Mouse (Mus musculus) forebrain, embryonic 11.5 days (tissue): ENCODE data around the gene Lrrc73. TPM values are rescaled to one million over a fixed set of nuclear protein-coding genes. Genes with fewer than 3 reads are reported as not detected.

ENCODE experiments used
- ATAC-seq: fragments of 200-750 bp; cut with Nextera tagmentation; replicated peaks from 2 replicates; pipeline ENCODE4 v1.8.0; 2017; ENCODE audit warnings: moderate TSS enrichment; ENCODE audit not compliant: low FRiP score
- DNase-seq: peaks from one replicate; pipeline ENCODE4 v3.0.0-alpha.2; 2017; ENCODE audit warnings: low spot score
- H3K27ac ChIP-seq: fragments of 300-500 bp; sonication (generic); 2 replicates; pipeline ENCODE4 v1.5.1; 2014; ENCODE audit warnings: low read depth, low read length
- H3K27me3 ChIP-seq: fragments of 300-500 bp; sonication (generic); 2 replicates; pipeline ENCODE4 v1.6.1; 2014; ENCODE audit warnings: mild to moderate bottlenecking, low read length, mixed read lengths; ENCODE audit not compliant: control insufficient read depth, insufficient read depth
- H3K36me3 ChIP-seq: fragments of 300-500 bp; sonication (generic); 2 replicates; pipeline ENCODE4 v1.6.1; 2014; ENCODE audit warnings: mild to moderate bottlenecking, low read length, moderate library complexity, mixed read lengths; ENCODE audit not compliant: control insufficient read depth, insufficient read depth
- H3K4me1 ChIP-seq: fragments of 300-500 bp; sonication (generic); replicated peaks from 2 replicates; pipeline ENCODE4 v1.6.1; 2014; ENCODE audit warnings: low read length, mixed read lengths; ENCODE audit not compliant: control insufficient read depth, insufficient read depth
- H3K4me2 ChIP-seq: fragments of 300-500 bp; sonication (generic); 2 replicates; pipeline ENCODE4 v1.6.1; 2014; ENCODE audit warnings: low read depth, mild to moderate bottlenecking, low read length, moderate library complexity, mixed read lengths; ENCODE audit not compliant: severe bottlenecking
- H3K4me3 ChIP-seq: fragments of 300-500 bp; sonication (generic); 2 replicates; pipeline ENCODE4 v1.5.1; 2014; ENCODE audit warnings: low read depth, low read length
- H3K9ac ChIP-seq: fragments of 300-500 bp; sonication (generic); 2 replicates; pipeline ENCODE4 v1.6.1; 2014; ENCODE audit warnings: low read length
- H3K9me3 ChIP-seq: fragments of 300-500 bp; sonication (generic); 2 replicates; pipeline ENCODE4 v1.6.1; 2016; ENCODE audit warnings: low read length, mixed read lengths; ENCODE audit not compliant: control insufficient read depth
- WGBS: fragments of 180-500 bp; shearing (Covaris S2); extraction: QIAGEN DNeasy Blood & Tissue Kit; methylation state at CpG from one replicate; pipeline ENCODE4 v1.1.7; 2014; 5-methylcytosine and 5-hydroxymethylcytosine counted together
- polyA plus RNA-seq: library from polyadenylated mRNA; unstranded; fragments of >200 nt; fragmentation: Nextera tagmentation; extraction: Ambion mirVana; gene quantifications from 2 replicates; pipeline ENCODE4 v1.2.1, GENCODE M21; 2014

Lrrc73 gene
- polyA plus RNA-seq, result 2.3 and 3.8 TPM in 2 replicates

GRCm38 (mm10) chr17:46253452-46254084 is at the start of gene Lrrc73:
Gene Lrrc73, plus strand, starts transcription at chr17:46253531.
- WGBS, result 2% methylated on average over 40 of the region's 48 CpGs
- peak within 1 kb of the TSS; percentile 72 for H3K9ac ChIP-seq
- DNase-seq (peak; percentile 95), ATAC-seq (peak; percentile 91)
- H3K4me1 ChIP-seq, result peaks cover 9% of the 10 kb centered on the region; the same call in 1 of the 2 replicates
- H3K27ac ChIP-seq, result no peak within 1 kb of the TSS
- peaks cover 5% of the 10 kb centered on the region; the same call in 1 of the 2 replicates for H3K27me3 ChIP-seq
- peaks cover 4% of the 10 kb centered on the region; the same call in 1 of the 2 replicates for H3K36me3 ChIP-seq
- no peaks in the 10 kb centered on the region; the same call in 1 of the 2 replicates for H3K9me3 ChIP-seq
- peak within 1 kb of the TSS; percentile 99 for H3K4me2 ChIP-seq
- peak within 1 kb of the TSS; percentile 61 for H3K4me3 ChIP-seq

GRCm38 (mm10) chr17:46206676-46207075 is 46.7 kb upstream of the Lrrc73 start:
- Histone ChIP-seq H3K9ac (no peak overlapping the region), H3K27ac (no peak overlapping the region), H3K4me1 (peaks cover 4% of the 10 kb centered on the region), H3K36me3 (peaks cover 16% of the 10 kb centered on the region), H3K9me3 (no peaks in the 10 kb centered on the region), H3K4me2 (no peak overlapping the region), H3K27me3 (no peaks in the 10 kb centered on the region), H3K4me3 (no peak overlapping the region)
- ATAC-seq (no peak), DNase-seq (no peak)

DNA sequence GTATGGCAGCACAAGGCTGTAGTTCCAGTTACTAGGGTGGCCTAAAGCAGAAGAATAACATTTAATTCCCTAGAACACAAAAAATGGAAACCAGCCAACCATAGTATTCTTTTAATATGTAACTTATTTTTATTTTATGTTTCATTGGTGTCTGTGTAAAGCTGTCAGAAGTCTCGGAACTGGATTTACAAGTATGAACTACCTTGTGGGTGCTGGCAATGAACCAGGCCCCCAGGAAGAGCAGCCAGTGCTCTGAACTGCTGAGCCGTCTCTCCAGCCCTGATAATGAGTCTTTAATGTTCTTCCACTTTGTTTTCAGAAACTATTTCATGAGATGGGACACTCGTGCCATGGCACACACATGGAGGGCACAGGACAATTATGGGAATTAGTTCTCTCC is 42.8 kb upstream of the Lrrc73 start:
- H3K9ac ChIP-seq, result no peak overlapping the region
- H3K27me3 ChIP-seq, result no peaks in the 10 kb centered on the region
- H3K9me3 ChIP-seq, result no peaks in the 10 kb centered on the region
- no peak for DNase-seq
- H3K27ac ChIP-seq, result no peak overlapping the region
- no peak overlapping the region for H3K4me2 ChIP-seq
- whole genome bisulfite sequencing, result 88% methylated on average over 3 of the region's 3 CpGs
- ATAC-seq, result no peak
- peaks cover 16% of the 10 kb centered on the region for H3K36me3 ChIP-seq
- H3K4me1 ChIP-seq, result no peaks in the 10 kb centered on the region
- H3K4me3 ChIP-seq, result no peak overlapping the region

GRCm38 (mm10) chr17:46221601-46222000 is 31.7 kb upstream of the Lrrc73 start:
- no peaks in the 10 kb centered on the region for H3K27me3 ChIP-seq
- DNase-seq, result no peak
- H3K27ac ChIP-seq, result no peak overlapping the region
- peaks cover 13% of the 10 kb centered on the region; the same call in 1 of the 2 replicates for H3K36me3 ChIP-seq
- H3K9me3 ChIP-seq, result no peaks in the 10 kb centered on the region
- no peaks in the 10 kb centered on the region for H3K4me1 ChIP-seq
- WGBS, result 93% methylated on average over 3 of the region's 3 CpGs
- H3K4me2 ChIP-seq, result no peak overlapping the region
- H3K4me3 ChIP-seq, result no peak overlapping the region
- no peak for ATAC-seq
- H3K9ac ChIP-seq, result no peak overlapping the region

DNA sequence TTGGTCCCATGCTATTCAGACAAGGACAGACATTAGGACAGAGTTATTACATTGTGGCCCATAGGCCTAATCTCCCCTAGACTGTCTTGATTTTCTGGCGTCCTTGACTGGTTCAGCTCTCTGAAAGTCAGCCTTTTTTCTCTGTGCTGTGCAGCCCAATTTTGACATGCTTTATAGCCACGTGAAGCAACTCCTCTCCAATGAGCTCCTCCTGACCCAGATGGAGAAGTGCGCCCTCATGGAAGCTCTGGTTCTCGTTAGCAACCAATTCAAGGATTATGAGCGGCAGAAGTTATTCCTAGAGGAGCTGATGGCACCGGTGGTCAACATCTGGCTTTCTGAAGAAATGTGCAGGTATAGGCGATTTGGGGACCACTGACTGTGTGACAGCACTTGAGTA is 25.8 kb upstream of the Lrrc73 start:
- H3K36me3 ChIP-seq, result peaks cover 19% of the 10 kb centered on the region; the same call in 1 of the 2 replicates
- no peak overlapping the region for H3K27ac ChIP-seq
- DNase-seq (no peak), ATAC-seq (no peak)
- no peaks in the 10 kb centered on the region for H3K9me3 ChIP-seq
- H3K4me1 ChIP-seq, result no peaks in the 10 kb centered on the region
- H3K9ac ChIP-seq, result no peak overlapping the region
- no peaks in the 10 kb centered on the region for H3K27me3 ChIP-seq
- H3K4me2 ChIP-seq, result no peak overlapping the region
- H3K4me3 ChIP-seq, result no peak overlapping the region
- WGBS, result 88% methylated on average over 7 of the region's 7 CpGs

- Histone ChIP-seq H3K4me3 (no peak overlapping the region), H3K27me3 (no peaks in the 10 kb centered on the region), H3K4me2 (no peak overlapping the region), H3K9me3 (no peaks in the 10 kb centered on the region), H3K36me3 (peaks cover 16% of the 10 kb centered on the region; the same call in 1 of the 2 replicates), H3K9ac (no peak overlapping the region), H3K27ac (no peak overlapping the region), H3K4me1 (no peaks in the 10 kb centered on the region)
- ATAC-seq (no peak), DNase-seq (no peak)
- WGBS, result 100% methylated on average over 1 of the region's 1 CpGs
Measured at GRCm38 (mm10) chr17:46236067-46236466, 17.3 kb upstream of the Lrrc73 start.

GRCm38 (mm10) chr17:46237079-46237478 is 16.3 kb upstream of the Lrrc73 start:
- no peaks in the 10 kb centered on the region for H3K9me3 ChIP-seq
- no peaks in the 10 kb centered on the region for H3K27me3 ChIP-seq
- no peak overlapping the region for H3K4me2 ChIP-seq
- ATAC-seq (no peak), DNase-seq (no peak)
- WGBS, result 95% methylated on average over 6 of the region's 6 CpGs
- H3K4me3 ChIP-seq, result no peak overlapping the region
- no peaks in the 10 kb centered on the region for H3K4me1 ChIP-seq
- H3K36me3 ChIP-seq, result peaks cover 16% of the 10 kb centered on the region; the same call in 1 of the 2 replicates
- no peak overlapping the region for H3K9ac ChIP-seq
- H3K27ac ChIP-seq, result no peak overlapping the region

DNA sequence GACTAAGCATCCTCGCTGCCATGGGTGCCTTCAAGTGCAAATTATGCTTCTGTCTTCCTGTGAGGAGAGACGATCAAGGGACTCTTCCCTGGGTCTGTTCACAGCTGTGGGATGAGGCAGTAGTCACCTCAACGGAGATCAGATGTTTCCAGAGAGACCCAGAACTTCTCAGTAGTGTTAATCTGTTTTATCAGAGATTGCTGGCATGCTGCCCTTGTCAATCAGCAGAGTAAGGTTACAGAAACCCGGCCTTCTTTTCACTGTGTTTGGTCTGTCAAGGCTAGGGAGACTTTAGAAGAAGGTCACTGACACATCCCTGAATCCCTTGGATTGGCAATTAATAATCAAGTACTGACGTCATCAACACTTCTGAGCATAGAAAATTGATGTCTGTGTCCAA is 15.9 kb upstream of the Lrrc73 start:
- Histone ChIP-seq H3K36me3 (peaks cover 20% of the 10 kb centered on the region; the same call in 1 of the 2 replicates), H3K9me3 (no peaks in the 10 kb centered on the region), H3K9ac (no peak overlapping the region), H3K27me3 (no peaks in the 10 kb centered on the region), H3K4me1 (no peaks in the 10 kb centered on the region), H3K4me2 (no peak overlapping the region), H3K27ac (no peak overlapping the region), H3K4me3 (no peak overlapping the region)
- DNase-seq, result no peak
- no peak for ATAC-seq
- WGBS, result 91% methylated on average over 5 of the region's 5 CpGs
